Mouse (Mus musculus) cerebellum, postnatal 36 days (tissue): ENCODE measurements at regions not wholly inside any gene's neighbourhood (a gene's known extent, or its start where the extent isn't known, plus 50 kb on each side); places are given as distances from the start of the nearest gene placed in this dataset.
A peak's percentile ranks its signal among the peaks of the same experiment; 100 is the strongest.

ENCODE experiments used
- DNase-seq, 2 experiments: peaks; one replicate each; pipeline ENCODE4 v3.0.0; 2021 to 2022; ENCODE audit warnings: mixed read lengths in 2 of 2

- DNase-seq = no peak
Observed at GRCm38 (mm10) chr10:91734691-91735090, 553.6 kb upstream of the Tmpo start.

- DNase-seq = no peak
Observed at GRCm38 (mm10) chr10:91732007-91732589, 551.0 kb upstream of the Tmpo start.

DNA sequence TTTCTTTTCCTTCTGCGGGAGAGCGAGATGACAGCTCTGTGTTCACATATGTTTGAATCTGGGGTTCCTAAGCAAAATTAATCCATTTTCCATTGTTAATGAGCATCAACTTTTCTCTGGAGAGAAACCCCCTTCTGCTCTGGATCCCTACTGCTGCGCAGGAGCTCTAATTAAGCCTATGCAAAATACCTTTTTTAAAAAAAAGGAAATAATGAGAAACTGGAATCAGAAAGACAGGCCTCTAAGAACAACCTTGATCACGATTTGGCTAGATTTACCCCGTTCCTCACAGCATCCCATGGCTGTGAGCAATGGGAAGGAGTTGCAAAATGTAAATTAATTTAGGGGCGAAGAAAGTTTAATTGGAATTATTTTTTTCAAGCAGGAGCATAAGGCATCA lies 548.9 kb upstream of the Tmpo start:
- no peak for DNase-seq

DNA sequence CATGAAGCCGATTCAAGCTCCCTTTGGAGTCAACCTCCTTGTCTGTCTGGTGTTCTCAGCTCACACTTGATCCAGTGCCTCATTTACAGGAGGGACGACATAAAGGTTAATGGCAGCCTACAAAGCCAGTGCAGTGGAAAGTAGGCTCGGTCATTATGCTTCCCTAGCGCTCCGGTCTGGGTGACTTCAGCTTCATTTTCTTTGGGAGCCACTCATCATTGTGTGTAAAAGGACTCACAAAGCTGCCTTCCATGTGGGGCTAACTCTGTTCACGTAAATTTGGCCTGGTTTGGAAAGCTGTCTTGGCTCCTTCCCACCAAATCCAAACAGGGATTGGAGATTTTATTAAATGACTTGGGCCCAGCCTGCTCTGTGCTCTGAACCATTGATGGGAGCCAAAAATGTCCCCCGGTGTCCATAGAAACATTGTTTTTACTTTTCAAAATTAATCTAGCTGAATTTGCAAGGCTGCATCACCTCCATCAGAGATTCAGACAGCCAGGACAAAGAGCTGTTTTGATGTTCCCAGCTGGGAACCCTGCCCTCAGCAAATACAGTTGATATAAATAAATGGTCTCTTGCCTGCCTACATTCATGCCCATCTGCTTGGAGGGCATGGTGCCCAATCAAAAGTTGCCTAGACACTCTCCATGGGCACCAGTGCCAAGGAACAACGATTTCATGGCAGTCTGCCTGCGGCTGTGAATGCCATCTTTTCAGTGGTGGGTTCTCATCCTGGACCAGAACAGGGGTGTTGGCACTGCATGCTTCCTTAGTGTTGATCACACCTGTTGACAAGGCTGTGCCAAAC lies 538.7 kb upstream of the Tmpo start:
- DNase-seq = peak; percentile 81 to 84

DNA sequence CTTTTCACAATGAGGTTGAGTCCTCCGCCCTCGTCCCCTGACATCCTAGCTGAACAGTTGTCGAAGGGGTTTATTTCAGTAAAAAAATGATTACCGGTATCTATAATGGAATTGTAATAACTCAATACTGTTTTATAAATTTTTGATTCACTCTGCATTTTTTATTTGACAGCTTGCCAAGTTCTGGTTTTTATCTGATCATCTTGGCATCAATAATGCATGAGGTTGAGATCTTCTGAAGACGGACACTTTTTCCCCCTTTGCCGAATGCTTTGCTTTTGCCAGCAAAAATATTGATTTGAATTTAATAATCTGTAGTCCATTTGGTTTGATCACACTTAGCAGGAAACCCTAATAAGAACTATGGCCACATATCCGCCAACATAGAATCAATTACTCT lies 535.5 kb upstream of the Tmpo start:
- no peak for DNase-seq

- DNase-seq = no peak
Observed at GRCm38 (mm10) chr10:91714648-91715047, 533.5 kb upstream of the Tmpo start.

- no peak for DNase-seq
Observed at GRCm38 (mm10) chr10:91713529-91713928, 532.4 kb upstream of the Tmpo start.

DNA sequence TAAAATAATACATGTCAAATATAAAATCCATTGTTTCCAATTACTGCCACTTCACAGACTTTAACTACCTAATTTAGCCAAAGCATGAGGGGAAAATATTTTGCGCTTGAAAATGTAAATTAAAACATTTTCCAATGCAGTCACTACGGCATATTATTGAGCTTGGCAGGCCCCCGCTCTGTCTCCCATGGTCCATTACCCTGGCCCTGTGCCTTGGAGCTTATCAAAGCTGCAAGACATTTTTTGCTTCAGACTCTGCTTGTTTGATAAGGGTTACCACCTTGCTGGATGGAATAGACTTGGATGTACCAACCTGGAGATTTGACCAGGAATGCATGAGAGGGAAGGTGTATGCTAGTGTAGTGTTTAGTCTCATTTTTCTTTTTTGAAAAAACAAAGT lies 525.7 kb upstream of the Tmpo start:
- no peak for DNase-seq

GRCm38 (mm10) chr10:91704751-91705150 lies 523.6 kb upstream of the Tmpo start:
- no peak for DNase-seq

DNA sequence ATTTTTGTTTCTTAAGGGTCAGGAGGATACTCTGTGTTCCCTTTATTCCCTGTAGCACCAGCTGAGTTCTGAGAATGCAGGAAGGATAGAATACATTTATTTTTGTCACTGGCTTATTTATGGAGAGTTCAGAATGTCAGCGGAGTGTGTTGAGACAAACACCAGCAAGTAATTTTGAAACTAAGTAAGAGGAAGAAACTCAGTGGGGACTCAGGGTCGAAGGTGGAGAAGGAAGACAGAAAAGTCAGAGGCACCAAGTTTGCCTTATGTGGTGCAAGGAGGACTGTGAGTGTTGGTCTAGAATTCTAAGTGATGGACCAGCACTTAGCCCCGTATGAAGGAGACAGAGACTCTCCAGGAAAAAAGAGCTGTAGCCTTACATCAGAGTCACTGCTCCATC lies 520.7 kb upstream of the Tmpo start:
- DNase-seq = no peak

DNA sequence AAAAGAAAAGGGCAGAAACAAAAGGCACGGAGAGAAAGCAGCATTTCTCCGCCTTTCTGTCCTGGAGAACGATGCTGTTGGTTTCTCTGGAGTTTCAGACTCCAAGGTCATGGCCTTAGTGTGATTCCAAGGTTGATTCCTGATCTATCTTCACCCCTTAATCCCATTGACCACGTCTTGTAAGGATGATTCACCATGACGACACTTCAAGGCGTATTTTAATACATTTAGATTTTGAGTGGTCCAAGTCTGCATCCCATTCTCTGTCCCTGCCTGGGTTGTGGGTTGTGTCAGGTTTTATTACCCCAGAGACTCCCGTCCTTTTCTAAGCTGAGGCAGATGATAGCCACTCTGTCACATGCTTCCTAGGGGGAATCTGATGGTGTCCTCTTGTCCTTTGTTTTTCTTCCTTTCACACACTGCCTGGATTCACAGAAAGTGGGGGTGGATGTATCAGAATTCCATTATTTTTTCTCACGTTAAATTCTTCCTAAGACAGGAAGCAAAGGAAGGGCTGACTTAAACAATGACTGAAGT lies 505.0 kb upstream of the Tmpo start:
- DNase-seq = no peak

GRCm38 (mm10) chr10:91685164-91686027 lies 504.3 kb upstream of the Tmpo start:
- no peak for DNase-seq

- no peak for DNase-seq
Observed at GRCm38 (mm10) chr10:91679641-91680040, 498.5 kb upstream of the Tmpo start.

GRCm38 (mm10) chr10:91637911-91638310 lies 456.8 kb upstream of the Tmpo start:
- DNase-seq = no peak

DNA sequence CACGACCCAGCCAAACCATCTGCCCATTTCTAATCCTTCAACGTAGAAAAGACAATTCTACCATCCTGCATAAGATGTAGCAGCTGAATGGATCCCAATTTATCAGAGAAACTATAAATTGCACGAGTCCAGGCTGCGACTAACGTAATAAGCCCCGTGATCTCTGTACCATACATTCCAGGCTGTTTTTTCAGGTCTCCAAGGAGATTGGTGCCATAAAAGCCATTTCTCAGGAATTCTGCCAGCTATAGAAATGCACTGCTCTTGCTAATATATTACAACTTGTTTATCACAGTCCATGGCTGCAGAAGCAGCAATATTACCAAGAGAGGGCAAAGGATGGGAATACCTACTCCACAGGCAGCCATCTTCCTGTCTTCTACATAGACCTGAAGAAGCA lies 447.6 kb upstream of the Tmpo start:
- peak in 1 of 2 experiments; percentile 7 for DNase-seq

- DNase-seq = peak in 1 of 2 experiments; percentile 2
Observed at GRCm38 (mm10) chr10:91622281-91622680, 441.2 kb upstream of the Tmpo start.

DNA sequence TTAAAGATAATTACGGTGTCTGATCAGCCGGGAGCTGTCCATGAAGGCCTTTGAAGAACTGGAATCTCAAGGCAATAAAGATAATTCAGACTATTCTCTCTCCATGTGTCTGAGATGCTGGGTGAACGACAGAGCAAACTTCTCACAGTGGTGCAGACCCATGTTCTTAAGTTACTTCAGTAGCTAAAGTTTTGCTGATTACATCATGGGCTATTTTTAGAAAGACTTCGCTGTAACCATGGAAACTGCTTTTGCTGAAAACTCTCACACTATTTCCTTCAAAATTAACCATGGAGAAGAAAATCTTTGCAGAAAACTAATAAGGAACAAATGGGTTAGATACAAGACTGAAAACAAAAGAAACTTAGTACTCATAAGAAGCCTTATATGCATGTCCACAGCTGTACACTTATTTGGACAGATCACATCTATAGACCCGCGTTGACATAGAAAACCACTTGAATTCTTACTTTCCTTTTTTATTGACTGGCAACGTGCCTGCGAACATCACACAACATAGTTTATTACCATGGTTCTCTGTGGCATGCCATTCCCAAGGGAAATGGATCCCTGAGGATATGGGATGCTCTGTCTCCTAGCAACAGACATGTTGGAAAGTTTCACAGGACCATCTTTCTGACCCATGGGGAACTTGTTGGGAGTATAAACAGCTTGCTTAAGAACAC lies 432.8 kb upstream of the Tmpo start:
- DNase-seq = no peak

DNA sequence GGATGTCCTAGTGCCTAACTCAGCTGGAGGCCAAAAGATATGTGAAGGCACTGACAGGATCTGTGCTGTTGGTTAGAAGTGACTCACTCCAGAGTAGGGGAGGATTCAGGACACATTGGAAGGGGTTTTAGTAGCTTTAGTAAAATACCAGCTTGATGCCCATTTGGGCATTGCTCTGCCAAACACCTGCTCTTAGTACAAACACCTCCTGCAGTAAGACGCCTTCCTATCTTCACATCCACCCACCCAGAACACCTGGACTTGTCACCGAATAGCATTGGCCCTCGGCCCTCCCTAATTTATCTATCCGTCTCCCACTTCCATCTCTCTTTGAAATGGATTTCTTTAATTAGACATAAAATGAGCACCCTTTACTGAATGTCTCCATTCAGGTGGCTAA lies 430.9 kb upstream of the Tmpo start:
- DNase-seq = no peak

- DNase-seq = no peak
Observed at GRCm38 (mm10) chr10:91594891-91595290, 413.8 kb upstream of the Tmpo start.

- DNase-seq = no peak
Observed at GRCm38 (mm10) chr10:91593378-91593777, 412.3 kb upstream of the Tmpo start.

DNA sequence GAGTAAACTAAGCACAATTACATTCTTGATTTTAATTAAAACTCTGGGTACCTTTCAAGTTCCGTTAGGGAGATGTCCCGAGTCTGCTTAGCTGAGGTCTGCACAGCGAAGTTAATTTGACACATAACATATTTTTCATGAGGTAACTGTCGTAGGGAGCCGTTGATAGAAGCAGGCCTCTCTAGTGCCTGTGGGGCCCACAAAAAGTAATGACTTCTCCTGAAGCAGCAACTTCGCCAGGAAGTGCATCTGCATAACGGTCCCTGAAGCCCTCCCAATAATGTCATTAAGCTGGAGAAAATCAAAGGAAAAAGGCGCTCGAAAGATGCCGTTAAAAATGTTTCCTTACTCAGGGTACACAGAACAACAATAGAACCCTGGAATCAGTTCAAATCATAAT lies 410.7 kb upstream of the Tmpo start:
- no peak for DNase-seq

- peak; percentile 27 to 39 for DNase-seq
Observed at GRCm38 (mm10) chr10:91591398-91591811, 410.3 kb upstream of the Tmpo start.

- DNase-seq = no peak
Observed at GRCm38 (mm10) chr10:91583204-91583603, 402.1 kb upstream of the Tmpo start.
